Mouse (Mus musculus) kidney, adult 2 months (tissue): ENCODE data around the gene Hpcal1. TPM values are rescaled to one million over a fixed set of nuclear protein-coding genes. Genes with fewer than 3 reads are reported as not detected.
A peak's percentile ranks its signal among the peaks of the same experiment; 100 is the strongest.
"Not testable (repeated sequence)": the region's sequence is repeated elsewhere in the genome, so short reads cannot be mapped to it uniquely, and the experiment has no call there.

Experiments used
- DNase-seq: peaks from one replicate; pipeline ENCODE4 v3.0.0; 2021
- H3K27ac ChIP-seq: fragments of 200-500 bp; 2 replicates; pipeline ENCODE4 v1.5.1; 2012; ENCODE audit warnings: low read depth, low read length, control low read depth, inconsistent platforms; ENCODE audit not compliant: insufficient read depth
- H3K27me3 ChIP-seq: fragments of 200-500 bp; replicated peaks from 2 replicates; pipeline ENCODE4 v1.6.1; 2012; ENCODE audit warnings: mild to moderate bottlenecking, moderate library complexity, low read length, inconsistent platforms; ENCODE audit not compliant: control insufficient read depth, insufficient read depth
- H3K36me3 ChIP-seq: fragments of 200-500 bp; 2 replicates; pipeline ENCODE4 v1.6.1; 2012; ENCODE audit warnings: mild to moderate bottlenecking, moderate library complexity, low read length, inconsistent platforms; ENCODE audit not compliant: control insufficient read depth, insufficient read depth
- H3K4me1 ChIP-seq: fragments of 200-500 bp; 2 replicates; pipeline ENCODE4 v1.6.1; 2011; ENCODE audit warnings: low read length; ENCODE audit not compliant: control insufficient read depth, insufficient read depth
- H3K4me3 ChIP-seq: fragments of 200-500 bp; 2 replicates; pipeline ENCODE4 v1.5.1; 2011; ENCODE audit warnings: mild to moderate bottlenecking, low read depth, low read length, control low read depth; ENCODE audit not compliant: insufficient read depth
- CTCF ChIP-seq: fragments of 200-500 bp; conservative IDR thresholded peaks from 2 replicates; pipeline ENCODE4 v1.5.1; 2011; ENCODE audit warnings: low read depth, mild to moderate bottlenecking, control low read depth, low read length, moderate library complexity, mixed read lengths; ENCODE audit not compliant: insufficient read depth, insufficient read length
- POLR2A ChIP-seq: fragments of 200-500 bp; IDR thresholded peaks from one replicate; pipeline ENCODE4 v1.6.1; 2011; ENCODE audit warnings: low read depth, low read length, control low read depth
- WGBS: fragments of 180-500 bp; shearing (Covaris S2); methylation state at CpG from one replicate; pipeline ENCODE4 v1.1.7; 2018; 5-methylcytosine and 5-hydroxymethylcytosine counted together
- polyA plus RNA-seq: library from polyadenylated mRNA; depleted of rRNA; stranded (reverse); fragments of >200 nt; gene quantifications from 2 replicates; pipeline ENCODE4 v1.2.3, GENCODE M21; 2012

Gene Hpcal1
- polyA plus RNA-seq, 1 experiment = 128 TPM

DNA sequence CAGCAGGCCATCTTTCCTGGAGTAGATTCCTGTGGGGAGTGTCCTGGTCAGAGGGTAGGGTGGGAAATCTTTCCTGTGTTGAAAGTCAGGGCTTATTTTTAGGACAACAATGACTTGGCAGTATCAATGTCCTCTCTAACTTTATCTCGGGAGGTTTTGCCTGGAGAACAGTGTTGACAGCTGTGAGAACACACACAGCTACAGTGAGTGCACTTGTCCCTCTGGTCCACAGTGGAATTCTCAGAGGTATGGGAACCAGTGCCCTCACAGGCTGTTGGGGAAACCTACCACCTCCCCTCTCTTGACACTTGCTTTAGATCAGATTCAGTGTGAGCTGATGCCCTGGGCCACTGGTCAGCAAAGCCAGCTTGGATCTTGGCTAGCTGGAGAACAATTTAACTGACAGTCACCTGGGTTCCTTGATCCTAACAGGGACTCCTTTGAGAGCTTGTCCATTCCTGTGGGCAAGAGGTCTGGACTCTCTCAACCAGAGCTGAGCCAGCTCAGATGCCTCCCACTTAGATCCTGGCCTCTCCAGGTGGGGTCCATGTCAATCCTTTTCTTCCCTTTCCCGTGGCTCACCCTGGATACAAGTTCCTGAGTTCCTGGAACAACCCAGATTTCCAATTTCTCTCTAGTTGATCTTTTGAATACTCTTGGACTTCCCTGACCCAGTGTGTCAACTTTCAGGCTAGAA lies 79.0 kb downstream of the Hpcal1 start:
- peaks cover 7% of the 10 kb centered on the region; the same call in 1 of the 2 replicates for H3K4me1 ChIP-seq
- no peaks in the 10 kb centered on the region for H3K27me3 ChIP-seq
- H3K27ac ChIP-seq = peak overlapping the region; percentile 87
- H3K36me3 ChIP-seq = no peaks in the 10 kb centered on the region
- 39% methylated on average over 2 of the region's 2 CpGs for WGBS
- TF ChIP-seq CTCF = no peak
- H3K4me3 ChIP-seq = no peak overlapping the region
- DNase-seq = peak; percentile 64

DNA sequence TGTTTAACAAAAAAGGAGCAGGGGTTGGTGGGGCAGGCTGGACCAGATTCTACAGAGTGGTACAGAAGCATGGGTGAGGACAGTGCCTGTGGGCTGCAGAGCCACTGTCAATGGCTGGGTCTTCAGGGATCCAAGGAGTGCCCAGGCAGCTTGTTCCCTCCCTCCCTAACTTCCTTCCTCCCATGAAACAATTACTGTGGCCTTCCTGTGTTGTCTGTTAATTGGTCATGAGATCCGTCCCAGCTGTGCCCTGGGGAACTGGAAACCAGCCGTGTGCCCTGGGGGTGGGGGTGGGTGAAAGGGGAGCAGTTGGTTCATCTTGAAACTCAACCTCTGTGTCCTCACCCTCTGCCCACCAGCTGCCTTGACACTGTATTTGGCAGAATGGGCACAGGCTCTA lies 79.9 kb downstream of the Hpcal1 start:
- Histone ChIP-seq H3K27ac (0 out of 2 replicates have a peak overlapping the region, but pooled peaks have one; percentile 87), H3K36me3 (no peaks in the 10 kb centered on the region), H3K27me3 (no peaks in the 10 kb centered on the region), H3K4me1 (peaks cover 7% of the 10 kb centered on the region; the same call in 1 of the 2 replicates), H3K4me3 (no peak overlapping the region)
- TF ChIP-seq CTCF = no peak
- no peak for TF ChIP-seq POLR2A
- DNase-seq = peak; percentile 52
- WGBS = 26% methylated on average over 2 of the region's 2 CpGs

DNA sequence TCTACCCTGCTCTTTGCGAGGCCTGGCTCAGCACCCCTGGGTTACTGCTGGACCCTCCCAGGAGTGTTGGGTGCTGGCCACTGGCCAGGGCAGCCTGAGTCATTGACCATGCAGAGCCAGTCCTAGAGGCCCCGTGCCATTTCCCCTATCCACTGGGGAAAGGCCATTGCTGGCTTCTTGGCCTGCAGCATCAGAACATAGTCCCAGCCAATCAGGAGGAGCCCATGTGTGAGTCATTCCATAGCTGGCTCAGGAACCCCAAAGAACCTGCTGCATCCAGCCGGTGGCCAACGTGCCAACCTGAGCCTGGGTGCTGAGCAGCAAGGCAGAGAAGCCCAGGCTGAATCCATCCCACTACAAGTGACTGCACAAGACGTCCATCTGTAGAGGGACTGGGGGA lies 83.1 kb downstream of the Hpcal1 start:
- not testable (repeated sequence) for H3K27me3 ChIP-seq, H3K27ac ChIP-seq, H3K4me3 ChIP-seq, H3K36me3 ChIP-seq, H3K4me1 ChIP-seq
- WGBS = 35% methylated on average over 5 of the region's 5 CpGs
- DNase-seq = peak; percentile 73

DNA sequence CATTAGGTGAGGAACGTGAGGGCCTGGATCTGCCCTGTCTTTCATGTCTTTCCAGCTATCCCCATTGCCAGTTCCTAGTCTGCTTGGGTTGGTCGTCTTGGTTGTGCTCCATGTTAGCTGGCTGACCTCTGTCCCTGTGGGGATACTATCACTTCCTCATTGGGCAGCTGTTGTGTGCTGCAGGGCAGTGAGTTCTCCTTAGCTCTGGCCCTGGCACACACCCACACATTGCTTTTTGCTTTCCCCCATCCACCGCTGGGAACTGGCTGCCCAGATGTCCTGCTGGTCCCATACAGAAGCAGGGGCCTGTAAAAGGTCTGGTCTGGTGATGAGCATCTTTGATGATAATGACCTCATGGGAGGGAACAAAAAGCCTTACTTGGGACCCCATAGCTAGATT lies 84.2 kb downstream of the Hpcal1 start:
- WGBS = 53% methylated on average over 3 of the region's 3 CpGs
- not testable (repeated sequence) for DNase-seq, H3K27me3 ChIP-seq, H3K4me1 ChIP-seq, H3K4me3 ChIP-seq, H3K36me3 ChIP-seq, H3K27ac ChIP-seq

DNA sequence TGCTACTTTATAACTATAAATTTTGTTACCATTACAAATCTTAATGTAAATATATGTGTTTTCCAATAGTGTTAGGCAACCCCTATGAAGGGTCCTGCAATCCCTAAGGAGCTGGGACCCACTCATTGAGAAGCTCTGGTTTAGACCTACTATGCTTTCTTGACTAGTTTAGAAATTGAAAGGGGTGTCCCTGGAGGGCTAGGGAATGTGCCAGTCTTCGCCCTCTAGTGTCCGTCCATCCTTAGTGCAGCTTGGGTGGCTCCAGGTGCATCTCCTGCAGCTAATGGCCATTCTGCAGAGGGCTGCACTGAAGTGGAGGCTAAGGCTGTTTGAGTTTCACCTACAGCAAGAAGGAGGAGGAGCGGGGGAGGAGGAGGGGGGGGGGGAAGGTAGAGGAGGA lies 87.7 kb downstream of the Hpcal1 start:
- peak; percentile 41 for DNase-seq
- peak; percentile 73 for TF ChIP-seq CTCF
- no peak for TF ChIP-seq POLR2A
- no peaks in the 10 kb centered on the region for H3K36me3 ChIP-seq
- H3K4me3 ChIP-seq = no peak overlapping the region
- H3K27me3 ChIP-seq = no peaks in the 10 kb centered on the region
- WGBS = 20% methylated on average over 2 of the region's 3 CpGs
- H3K4me1 ChIP-seq = peaks cover 4% of the 10 kb centered on the region; the same call in 1 of the 2 replicates
- no peak overlapping the region for H3K27ac ChIP-seq

DNA sequence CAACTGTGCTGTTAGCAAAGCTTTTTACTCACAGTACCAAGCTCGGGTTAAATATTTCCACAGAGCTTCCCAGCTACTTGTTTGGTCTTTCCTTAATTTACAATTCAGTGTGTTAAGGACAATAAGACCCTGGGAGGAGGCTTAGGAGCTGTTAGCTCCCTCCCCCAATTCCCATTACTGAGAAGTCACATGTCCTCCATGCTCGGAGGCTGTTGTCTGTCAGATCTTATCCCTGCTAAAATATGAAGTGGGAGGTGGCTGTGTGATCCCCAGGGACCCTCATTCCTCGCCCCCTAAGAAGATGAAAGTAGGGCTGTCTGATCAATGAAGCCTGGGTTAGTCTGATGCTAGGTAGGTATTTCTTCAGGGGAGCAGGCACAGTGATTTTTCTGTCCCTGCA lies 88.4 kb downstream of the Hpcal1 start:
- no peak overlapping the region for H3K4me3 ChIP-seq
- no peak for DNase-seq
- no peak overlapping the region for H3K27ac ChIP-seq
- no peaks in the 10 kb centered on the region for H3K27me3 ChIP-seq
- WGBS = 23% methylated on average over 3 of the region's 3 CpGs
- TF ChIP-seq POLR2A = no peak
- no peak for TF ChIP-seq CTCF
- H3K36me3 ChIP-seq = no peaks in the 10 kb centered on the region
- H3K4me1 ChIP-seq = peaks cover 1% of the 10 kb centered on the region; the same call in 1 of the 2 replicates

DNA sequence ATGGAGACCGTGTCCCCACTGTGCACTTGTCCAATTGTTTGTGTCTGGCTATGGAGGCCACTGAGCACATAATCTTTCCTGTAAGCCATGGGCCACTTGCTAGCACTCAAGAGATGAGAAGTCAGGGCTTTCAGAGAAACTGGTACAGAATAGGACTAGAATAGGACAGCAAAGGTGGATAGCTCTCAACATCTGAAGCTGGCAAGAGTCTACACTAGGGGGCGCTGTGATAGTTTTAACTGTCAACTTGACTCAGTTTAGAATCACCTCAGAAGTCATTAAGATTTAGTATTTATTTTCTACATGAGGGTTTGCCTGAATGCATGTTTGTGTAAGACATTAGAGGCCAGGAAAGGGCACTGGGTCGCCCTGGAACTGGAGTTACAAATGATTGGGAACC lies 98.8 kb downstream of the Hpcal1 start:
- DNase-seq = no peak
- no peak overlapping the region for H3K27ac ChIP-seq
- H3K4me3 ChIP-seq = no peak overlapping the region
- 63% methylated on average over 3 of the region's 3 CpGs for WGBS
- TF ChIP-seq POLR2A = no peak
- TF ChIP-seq CTCF = no peak
- H3K36me3 ChIP-seq = no peaks in the 10 kb centered on the region; the same call in 1 of the 2 replicates
- H3K27me3 ChIP-seq = no peaks in the 10 kb centered on the region
- H3K4me1 ChIP-seq = no peaks in the 10 kb centered on the region

DNA sequence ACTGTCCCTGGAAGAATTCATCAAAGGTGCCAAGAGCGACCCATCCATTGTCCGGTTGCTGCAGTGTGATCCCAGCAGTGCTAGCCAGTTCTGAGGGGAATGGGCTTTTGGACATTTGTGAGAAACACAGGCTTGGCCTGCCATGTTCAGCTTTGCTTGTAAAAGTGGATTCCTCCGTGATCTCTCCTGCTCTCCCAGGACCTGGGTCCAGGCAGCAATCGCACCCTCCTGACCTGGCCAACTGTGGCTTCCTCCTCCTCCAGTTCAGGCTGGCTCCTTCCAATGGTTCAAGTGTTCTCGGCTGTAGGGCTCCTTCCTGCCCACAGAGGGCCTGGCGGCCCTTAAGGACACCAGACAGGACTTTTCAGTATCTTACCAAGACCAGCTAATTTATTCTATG lies 100.5 kb downstream of the Hpcal1 start:
- Histone ChIP-seq H3K27me3 (no peaks in the 10 kb centered on the region), H3K36me3 (no peaks in the 10 kb centered on the region; the same call in 1 of the 2 replicates), H3K4me1 (no peaks in the 10 kb centered on the region), H3K27ac (no peak overlapping the region), H3K4me3 (no peak overlapping the region)
- 90% methylated on average over 6 of the region's 6 CpGs for WGBS
- DNase-seq = no peak
- no peak for TF ChIP-seq POLR2A
- no peak for TF ChIP-seq CTCF
